Mouse (Mus musculus) cerebellum, adult 9-11 months (tissue): ENCODE data around the gene Slc25a28.
A peak's percentile ranks its signal among the peaks of the same experiment; 100 is the strongest.

ENCODE experiments used
- DNase-seq: peaks from one replicate; pipeline ENCODE4 v3.0.0; 2022

Gene Slc25a28

DNA sequence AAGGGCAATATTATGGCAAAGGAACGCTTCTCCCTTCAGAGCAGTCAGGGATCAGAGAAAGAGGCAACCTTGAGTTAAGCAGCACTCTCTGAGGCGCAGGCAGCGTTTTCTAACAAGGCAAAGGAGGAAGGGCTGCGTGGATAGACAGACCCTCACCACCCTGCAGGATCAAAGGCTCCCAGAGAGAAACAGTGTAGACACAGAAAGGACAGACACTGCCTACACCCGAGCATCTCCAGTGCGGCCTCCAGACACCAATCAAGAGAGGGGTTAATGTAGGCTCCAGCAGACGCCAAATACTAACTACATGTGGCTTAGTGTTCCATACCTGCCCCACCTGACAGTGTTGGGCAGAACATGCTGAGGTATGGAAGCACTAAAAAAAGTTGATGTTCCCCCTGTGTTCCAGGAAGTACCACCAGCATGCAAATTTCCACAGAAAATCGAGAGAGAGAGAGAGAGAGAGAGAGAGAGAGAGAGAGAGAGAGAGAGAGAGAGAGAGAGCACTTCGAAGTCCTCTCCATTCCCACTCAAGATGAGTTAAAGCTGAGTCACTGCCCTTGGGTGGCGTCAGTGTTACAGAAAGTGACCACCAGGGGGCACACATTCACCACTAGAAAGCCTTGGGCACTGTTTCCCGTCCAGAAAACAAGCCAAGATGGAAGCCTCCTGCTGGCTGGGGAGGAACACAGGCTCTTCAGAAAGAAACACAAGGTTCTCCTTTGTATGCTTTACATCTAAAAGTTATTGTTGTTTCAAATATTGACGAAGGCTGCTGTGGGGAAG lies 44.0 kb downstream of the Slc25a28 start:
- DNase-seq = peak; percentile 66

DNA sequence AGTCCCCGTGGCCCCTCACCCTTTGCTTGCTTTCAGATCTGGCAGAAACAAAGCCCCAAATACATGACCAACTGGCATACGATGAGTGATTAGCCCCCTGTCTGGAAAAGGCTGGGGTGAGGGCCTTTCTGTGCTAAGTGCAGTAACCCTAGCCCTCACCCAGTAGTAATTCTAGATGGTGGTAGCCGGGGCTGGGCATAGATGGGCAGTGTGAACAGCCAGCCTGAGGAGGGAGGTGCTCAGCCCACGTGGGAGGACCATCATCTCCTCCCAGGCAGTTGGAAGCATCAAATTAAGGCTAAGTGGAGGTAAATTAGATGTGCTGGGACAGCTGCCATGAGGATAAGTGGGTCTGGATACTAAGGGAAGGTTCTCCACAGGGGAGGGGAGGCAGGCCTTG lies 45.6 kb downstream of the Slc25a28 start:
- DNase-seq = no peak

DNA sequence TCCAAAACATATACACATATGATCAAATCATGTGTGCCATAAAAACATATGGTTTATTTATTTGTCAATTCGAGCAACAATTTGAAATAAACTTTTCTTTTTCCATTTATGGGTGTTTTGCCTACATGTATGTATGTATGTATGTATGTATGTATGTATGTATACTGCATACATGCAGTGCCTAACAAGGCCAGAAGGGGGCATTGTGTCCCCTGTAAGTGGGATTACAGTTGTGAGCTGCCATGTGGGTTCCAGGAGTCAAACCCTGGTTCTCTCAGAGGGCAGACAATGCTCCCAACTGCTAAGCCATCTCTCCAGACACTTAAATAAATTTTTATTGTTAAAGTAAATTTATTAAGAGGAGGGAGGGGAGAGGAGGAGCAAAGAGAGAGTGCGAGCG lies 47.3 kb downstream of the Slc25a28 start:
- DNase-seq = no peak

DNA sequence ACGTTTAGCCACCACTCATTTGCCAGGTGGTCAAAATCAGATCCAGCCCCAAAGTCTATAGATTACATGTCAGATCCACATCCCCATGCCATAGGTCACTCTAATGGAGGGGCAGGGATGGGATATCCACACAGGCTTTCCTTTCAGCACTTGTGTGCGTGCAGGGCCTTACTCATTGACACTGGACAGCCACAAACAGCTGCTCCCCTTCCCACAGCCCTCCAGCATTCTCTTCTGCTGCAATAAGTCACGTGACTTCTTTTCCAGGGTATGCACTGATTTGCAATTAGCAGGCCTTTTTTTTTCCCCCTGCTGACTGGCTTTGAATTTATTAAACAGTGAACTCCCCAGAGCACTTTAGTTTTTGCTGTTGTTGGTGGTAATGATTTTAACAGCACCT lies 48.5 kb downstream of the Slc25a28 start:
- no peak for DNase-seq

DNA sequence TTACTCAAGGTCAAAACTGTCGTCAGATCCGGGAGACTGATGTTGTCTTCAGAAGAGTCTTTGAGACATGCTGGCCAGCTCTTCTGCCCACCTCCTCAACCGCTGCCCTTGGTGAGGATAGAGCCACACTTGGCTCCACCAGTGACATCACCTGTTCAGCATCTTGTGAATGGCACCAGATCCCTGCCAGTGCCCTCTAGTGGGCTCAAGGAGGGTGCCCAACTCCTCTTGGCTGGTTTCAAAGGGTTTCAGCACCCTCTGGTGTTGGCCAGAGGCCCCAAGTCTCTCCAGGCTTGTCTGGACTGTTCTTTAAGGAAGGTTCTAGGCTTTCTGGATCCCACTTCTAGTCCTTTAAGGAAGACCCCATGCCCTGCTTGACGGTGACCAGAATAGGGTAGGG lies 50.8 kb downstream of the Slc25a28 start:
- no peak for DNase-seq

DNA sequence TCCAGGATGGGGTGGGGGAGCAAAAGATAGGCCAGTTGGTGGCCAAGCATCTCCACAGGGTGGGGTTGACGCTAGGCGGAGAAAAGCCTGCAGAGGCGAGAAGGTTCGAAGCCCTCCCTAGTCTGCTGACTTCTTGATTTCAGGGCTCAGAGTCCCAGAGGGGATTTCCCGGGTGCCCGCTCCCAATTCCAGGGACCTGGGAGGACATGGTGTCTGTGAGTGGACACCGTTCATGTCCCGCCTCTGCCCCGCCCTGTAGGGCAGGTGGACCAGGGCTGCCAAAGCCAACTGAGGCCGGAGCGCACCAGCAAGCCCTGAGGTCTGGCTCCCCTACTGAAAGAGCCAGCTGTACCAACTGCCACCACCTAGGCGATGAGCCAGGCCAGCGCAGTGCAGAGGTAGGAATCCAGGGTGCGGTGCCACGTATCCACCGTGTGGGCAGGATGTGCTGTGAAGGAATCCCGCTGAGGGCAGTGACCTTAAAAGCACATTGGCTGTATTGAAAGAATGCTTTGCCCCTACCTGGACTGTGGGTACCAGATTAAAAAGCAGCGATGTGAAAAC lies 54.7 kb downstream of the Slc25a28 start:
- no peak for DNase-seq

DNA sequence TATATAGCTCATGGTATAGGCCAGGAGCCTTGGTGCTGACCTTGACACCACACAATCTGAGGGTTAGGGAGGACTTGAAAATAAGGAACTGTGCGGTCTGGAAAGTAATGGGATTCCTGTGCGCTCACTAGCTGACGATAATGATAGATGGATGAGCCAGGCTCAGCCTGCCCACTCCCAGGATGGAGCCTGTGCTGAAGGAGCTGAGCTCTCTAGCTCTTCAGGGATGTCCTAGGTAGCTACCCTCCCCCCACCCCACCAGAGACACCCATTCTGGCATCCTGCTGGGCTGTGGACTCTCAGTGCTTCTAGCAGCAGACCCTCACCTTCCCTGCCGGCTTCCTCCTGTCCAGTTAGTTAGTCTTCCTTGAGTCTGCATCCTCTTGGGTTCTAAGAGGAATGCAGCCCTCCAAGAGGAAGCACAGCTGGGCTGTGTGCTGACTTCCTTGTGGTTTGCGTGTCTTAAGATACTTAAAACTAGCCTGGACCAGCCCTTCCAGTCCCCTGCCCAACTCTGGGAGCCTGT lies 56.1 kb downstream of the Slc25a28 start:
- no peak for DNase-seq

DNA sequence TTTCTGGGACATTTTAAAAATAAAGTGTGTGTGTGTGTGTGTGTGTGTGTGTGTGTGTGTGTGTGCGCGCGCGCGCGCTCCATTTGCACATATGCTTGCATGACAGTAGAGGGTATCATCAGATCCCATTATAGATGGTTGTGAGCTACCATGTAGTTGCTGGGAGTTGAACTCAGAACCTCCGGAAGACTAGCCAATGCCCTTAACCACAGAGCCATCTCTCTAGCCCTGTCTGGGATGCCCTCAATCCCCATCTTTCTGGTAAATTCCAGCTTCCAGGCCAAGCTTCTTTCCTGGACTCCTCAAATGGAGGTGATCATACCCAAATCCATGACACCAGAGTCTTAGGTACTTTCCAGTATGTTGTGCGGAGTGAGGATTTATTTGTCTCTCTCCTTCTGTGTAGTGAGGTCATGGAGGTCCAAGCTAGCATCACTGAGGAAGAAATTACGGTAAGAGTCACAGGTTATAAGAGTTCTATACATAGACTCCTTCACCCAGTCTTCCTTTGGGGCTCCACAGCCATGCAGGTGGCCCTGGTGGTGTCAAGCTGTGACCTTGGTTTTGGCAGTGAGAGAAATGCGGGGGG lies 56.8 kb downstream of the Slc25a28 start:
- DNase-seq = no peak

DNA sequence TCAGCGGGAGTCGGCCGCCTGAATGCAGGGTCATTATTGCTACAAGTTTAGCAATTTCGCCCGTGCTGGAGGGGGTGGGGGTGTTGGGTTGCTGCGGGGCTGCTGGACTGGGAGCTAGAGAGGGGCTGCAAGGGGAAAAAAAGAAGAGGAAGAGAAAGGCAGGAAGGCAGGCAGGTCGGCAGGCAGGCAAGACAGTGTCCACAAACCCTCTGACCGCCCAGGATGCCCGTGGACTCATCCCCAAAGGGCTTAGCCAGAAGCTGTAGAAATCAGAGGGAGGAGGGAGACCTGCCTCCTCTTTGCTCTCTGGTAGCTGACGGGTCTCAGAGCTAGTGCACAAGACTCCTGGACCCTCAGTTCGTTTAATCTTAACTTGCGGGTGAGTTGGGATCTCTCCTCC lies 57.8 kb downstream of the Slc25a28 start:
- DNase-seq = no peak

DNA sequence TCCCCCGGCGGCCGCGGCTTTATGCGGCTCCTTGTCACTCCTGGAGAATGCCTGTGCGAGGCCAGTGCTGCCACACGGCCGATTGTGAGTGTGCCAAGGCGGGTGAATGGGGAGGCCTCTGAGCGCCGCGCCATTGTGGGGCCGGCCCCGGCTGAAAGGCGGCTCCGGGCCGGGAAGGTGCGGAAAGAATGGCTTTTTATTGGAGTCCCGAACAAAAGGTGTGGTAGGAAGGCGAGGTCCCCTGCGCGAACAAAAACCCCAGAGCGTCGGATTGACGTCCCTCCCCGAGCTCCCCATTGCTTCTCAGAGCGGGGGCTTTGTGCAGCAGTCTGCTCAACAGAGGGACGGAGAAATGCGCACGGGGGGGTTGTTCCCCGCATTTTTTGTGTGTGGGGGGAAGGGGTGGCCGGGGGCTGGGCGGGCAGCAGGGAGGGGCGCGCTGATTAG lies 58.2 kb downstream of the Slc25a28 start:
- DNase-seq = no peak

DNA sequence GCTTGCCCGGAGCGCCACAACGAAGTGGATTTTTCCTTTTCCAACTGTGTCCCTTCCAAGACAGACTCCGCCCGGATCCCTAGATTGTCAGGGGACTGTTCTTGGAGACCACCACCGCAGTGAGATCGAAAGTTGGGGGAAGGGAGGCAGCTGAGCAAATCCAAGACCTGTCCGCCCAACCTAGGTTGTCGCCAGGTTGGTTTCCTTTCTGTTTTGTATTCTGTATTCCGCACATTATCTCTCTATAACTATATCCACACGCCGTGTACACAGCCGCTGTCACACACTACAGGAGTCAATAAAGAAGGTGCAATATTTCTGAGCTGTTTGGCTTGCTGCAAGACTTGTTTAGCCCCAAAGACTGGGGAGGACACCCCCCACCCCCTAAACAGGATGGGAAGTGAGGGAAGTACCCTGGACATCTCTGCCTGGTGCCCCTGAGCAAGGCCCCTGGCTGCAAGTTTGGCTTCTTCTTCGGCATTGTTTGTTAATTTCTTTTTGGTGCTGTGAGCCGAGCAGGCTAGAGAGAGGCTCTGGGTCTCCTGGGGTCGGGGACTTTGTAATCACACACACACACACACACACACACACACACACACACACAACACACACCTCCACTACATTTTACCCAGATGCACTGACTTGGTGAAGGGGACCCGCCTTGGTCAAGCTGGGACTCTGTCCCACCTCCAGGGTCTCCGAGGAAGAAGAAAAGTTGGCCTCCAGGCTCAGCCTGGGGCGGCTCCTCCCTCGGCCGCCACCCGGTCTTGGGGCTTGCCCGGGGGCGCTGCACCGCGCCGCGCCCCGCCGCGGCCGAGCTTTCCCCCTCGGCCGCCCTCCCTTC lies 58.9 kb downstream of the Slc25a28 start:
- DNase-seq = no peak

DNA sequence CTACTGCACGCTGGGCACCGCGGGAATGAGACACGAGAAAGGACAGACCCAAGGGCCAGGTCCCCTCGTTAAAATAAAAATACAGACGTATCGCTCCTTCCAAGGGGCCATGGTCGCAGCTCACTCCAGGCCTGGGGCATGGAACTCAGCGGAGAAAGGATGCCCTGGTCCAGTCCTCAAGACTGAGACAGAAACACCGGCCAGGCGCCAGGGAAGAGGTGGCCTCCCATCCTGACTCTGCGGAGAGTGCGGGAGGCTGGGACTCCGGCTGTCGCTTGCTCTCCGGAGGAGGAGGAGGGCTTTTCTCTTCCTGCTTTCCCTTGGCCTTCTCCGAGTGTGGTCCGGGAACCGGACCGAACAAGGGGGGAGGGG lies 59.6 kb downstream of the Slc25a28 start:
- DNase-seq = no peak

DNA sequence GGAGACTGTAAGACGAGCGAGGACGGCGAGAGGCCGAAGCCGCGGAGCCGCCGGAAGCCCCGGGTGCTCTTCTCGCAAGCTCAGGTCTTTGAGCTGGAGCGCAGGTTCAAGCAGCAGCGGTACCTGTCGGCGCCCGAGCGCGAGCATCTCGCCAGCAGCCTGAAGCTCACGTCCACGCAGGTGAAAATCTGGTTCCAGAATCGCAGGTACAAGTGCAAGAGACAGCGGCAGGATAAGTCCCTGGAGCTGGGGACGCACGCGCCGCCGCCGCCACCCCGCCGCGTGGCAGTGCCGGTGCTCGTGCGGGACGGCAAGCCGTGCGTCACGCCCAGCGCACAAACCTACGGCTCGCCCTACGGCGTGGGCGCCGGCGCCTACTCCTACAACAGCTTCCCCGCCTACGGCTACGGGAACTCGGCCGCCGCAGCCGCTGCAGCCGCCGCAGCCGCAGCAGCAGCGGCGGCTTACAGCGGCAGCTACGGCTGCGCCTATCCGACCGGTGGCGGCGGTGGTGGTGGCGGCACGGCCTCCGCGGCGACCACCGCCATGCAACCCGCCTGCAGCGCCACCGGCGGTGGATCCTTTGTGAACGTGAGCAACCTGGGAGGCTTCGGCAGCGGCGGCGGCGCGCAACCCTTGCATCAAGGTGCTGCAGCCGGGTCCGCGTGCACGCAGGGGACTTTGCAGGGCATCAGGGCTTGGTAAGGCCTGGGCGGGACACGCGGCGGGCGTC lies 60.2 kb downstream of the Slc25a28 start:
- no peak for DNase-seq
